Mouse (Mus musculus) left cerebral cortex, postnatal 4 days (tissue): Measurements from ENCODE around the gene 1700001K19Rik. TPM values are rescaled to one million over a fixed set of nuclear protein-coding genes. Genes with fewer than 3 reads are reported as not detected.

Source experiments
- microRNA-seq: library from miRNA; unstranded; fragments of <30 nt; microRNA quantifications from one replicate; pipeline ENCODE4 v1.2.0, GENCODE M21; 2022
- total RNA-seq, 2 experiments: library from RNA; stranded (reverse); gene quantifications; 2 replicates each; pipeline ENCODE4 v1.2.3; 2021

The 1700001K19Rik gene
- total RNA-seq, 2 experiments from 2014 or later: not detected

Small RNA genes lying within 50 kb of the gene (microRNA-seq; reads per million reads assigned to microRNA genes)
- not detected for gene Gm27299

Other genes with a start within 250 kb of the 1700001K19Rik start
- gene Ppp2r5c, start 235.5 kb downstream of the 1700001K19Rik start, total RNA-seq: 100 to 1,000 TPM; 201 to 210 TPM
- 100 to 1,000 TPM; 351 to 363 TPM for gene Dync1h1, start 81.2 kb downstream of the 1700001K19Rik start, total RNA-seq
- gene Hsp90aa1, start 20.1 kb upstream of the 1700001K19Rik start, total RNA-seq: 100 to 1,000 TPM; 862 to 917 TPM
- 10 to 100 TPM; 37.8 to 46.8 TPM for gene Wdr20, start 55.3 kb upstream of the 1700001K19Rik start, total RNA-seq
- 10 to 100 TPM; 13.2 to 16.5 TPM for gene Mok, start 158.3 kb upstream of the 1700001K19Rik start, total RNA-seq
- 1 to 10 TPM; 7.5 to 9.2 TPM for gene Zfp839, start 167.6 kb upstream of the 1700001K19Rik start, total RNA-seq
- 10 to 100 TPM; 64.9 to 65.8 TPM for gene Cinp, start 206.5 kb upstream of the 1700001K19Rik start, total RNA-seq
- 10 to 100 TPM; 29.8 to 30.7 TPM for gene Tecpr2, start 206.6 kb upstream of the 1700001K19Rik start, total RNA-seq